ENCODE assay signal across 30 mouse cellular contexts in the genomic region with DNA sequence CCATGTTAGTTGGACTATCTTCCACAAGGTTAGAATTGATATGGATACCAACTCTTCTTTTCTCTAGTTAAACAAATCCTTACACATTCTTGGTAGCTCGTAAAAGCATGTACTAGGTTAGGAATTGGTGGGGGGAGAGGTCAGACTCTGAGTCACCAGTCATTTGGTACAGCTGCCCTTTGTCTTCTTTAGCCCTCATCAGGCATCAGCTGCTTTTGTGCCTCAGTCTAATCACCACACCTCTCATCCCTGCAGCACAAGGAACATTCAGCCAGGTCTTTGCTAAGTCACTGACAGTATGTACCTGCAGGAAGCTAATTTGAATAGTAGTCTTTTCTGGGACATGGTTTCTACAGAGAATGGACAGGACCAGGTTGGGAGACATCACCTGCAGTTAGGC.
"Had no signal": no experiment of that assay in that cellular context is flagged by ENCODE, and none has a peak within 500 bp of the region (broad histone marks: within the 10 kb centered on the region; RNA-seq: fewer than 3 reads in every experiment).

No protein-coding gene starts in this region.

- H3K36me3 ChIP-seq: heart, embryonic 15.5 days; hindbrain, embryonic 10.5 days; hindbrain, embryonic 12.5 days; intestine, embryonic 15.5 days had no signal

- H3K9ac ChIP-seq: heart, embryonic 12.5 days; heart, embryonic 13.5 days; heart, embryonic 15.5 days; hindbrain, embryonic 12.5 days; hindbrain, embryonic 13.5 days; hindbrain, embryonic 14.5 days; hindbrain, embryonic 15.5 days; intestine, embryonic 15.5 days; kidney, embryonic 15.5 days had no signal

- DNase-seq: heart, postnatal 10 days; heart, postnatal 14 days; heart, postnatal 36 days; heart, postnatal 4 days; kidney, adult 11 months; kidney, adult 2 months; kidney, adult 8-10 months; kidney, adult 9 months; kidney, postnatal 10 days; kidney, postnatal 25 days; kidney, postnatal 36 days; kidney, postnatal 4 days; layer of hippocampus, adult 9-11 months; layer of hippocampus, postnatal 36 days had no signal

- H3K4me1 ChIP-seq: heart, embryonic 13.5 days; heart, embryonic 15.5 days; hindbrain, embryonic 10.5 days; hindbrain, embryonic 12.5 days; hindbrain, embryonic 13.5 days; hindbrain, embryonic 15.5 days; intestine, embryonic 15.5 days; kidney, embryonic 15.5 days had no signal

- H3K27ac ChIP-seq: heart, embryonic 10.5 days; heart, embryonic 13.5 days; heart, embryonic 15.5 days; hindbrain, embryonic 10.5 days; hindbrain, embryonic 12.5 days; hindbrain, embryonic 13.5 days; hindbrain, embryonic 14.5 days; hindbrain, embryonic 15.5 days; hindbrain, postnatal 0 days; intestine, embryonic 15.5 days; kidney, embryonic 15.5 days; kidney, postnatal 0 days; layer of hippocampus, adult 2 months; left cerebral cortex, adult 2 months had no signal

- H3K4me2 ChIP-seq: heart, embryonic 11.5 days; heart, embryonic 12.5 days; heart, embryonic 13.5 days; heart, embryonic 15.5 days; hindbrain, embryonic 12.5 days; hindbrain, embryonic 13.5 days; hindbrain, embryonic 14.5 days; hindbrain, embryonic 15.5 days; intestine, embryonic 15.5 days; kidney, embryonic 15.5 days had no signal

- H3K4me3 ChIP-seq: heart, embryonic 10.5 days; heart, embryonic 12.5 days; heart, embryonic 13.5 days; heart, embryonic 15.5 days; hindbrain, embryonic 10.5 days; hindbrain, embryonic 12.5 days; hindbrain, embryonic 13.5 days; hindbrain, embryonic 15.5 days; intestine, embryonic 15.5 days; kidney, embryonic 15.5 days; layer of hippocampus, adult 2 months; left cerebral cortex, adult 2 months had no signal

- H3K27me3 ChIP-seq: heart, embryonic 12.5 days; heart, embryonic 13.5 days; heart, embryonic 15.5 days; hindbrain, embryonic 12.5 days; hindbrain, embryonic 13.5 days; hindbrain, embryonic 15.5 days; intestine, embryonic 15.5 days; kidney, embryonic 15.5 days had no signal
